ENCODE assay signal across 17 mouse cellular contexts in the genomic region with DNA sequence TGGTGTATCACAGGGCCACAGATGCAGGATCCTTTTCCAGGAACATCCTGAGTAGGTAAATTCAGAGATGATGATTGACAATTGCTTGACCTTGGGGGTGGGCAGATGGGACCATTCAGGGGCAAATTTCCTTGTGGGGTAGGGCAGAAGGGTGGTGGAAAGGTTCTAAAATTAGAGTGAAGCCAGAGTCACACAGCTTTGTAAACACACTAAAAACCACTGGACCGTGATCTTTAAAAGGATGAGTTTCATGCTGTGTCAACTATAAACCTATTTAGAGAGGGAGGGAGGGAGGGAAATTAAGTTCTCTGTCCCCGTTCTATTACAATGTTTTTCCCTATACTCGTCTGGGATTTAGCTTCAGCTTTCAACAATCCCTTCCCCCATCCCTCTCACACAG.
"Had no signal": no experiment of that assay in that cellular context is flagged by ENCODE, and none has a peak within 500 bp of the region (broad histone marks: within the 10 kb centered on the region; RNA-seq: fewer than 3 reads in every experiment).

No protein-coding gene starts in this region.

- H3K9me3 ChIP-seq: lung, embryonic 15.5 days; midbrain, embryonic 15.5 days; stomach, embryonic 15.5 days had no signal

- H3K27me3 ChIP-seq: lung, embryonic 15.5 days; midbrain, embryonic 15.5 days; neural tube, embryonic 12.5 days; stomach, embryonic 15.5 days had no signal

- ATAC-seq: lung, postnatal 0 days; midbrain, embryonic 13.5 days; midbrain, embryonic 15.5 days had no signal

- DNase-seq: lung, adult 2 months; lung, postnatal 14 days; lung, postnatal 36 days; right cerebral cortex, postnatal 14 days; thymus, adult 2 months; thymus, postnatal 25 days; thymus, postnatal 4 days had no signal

- H3K27ac ChIP-seq: lung, embryonic 15.5 days; macrophage; midbrain, embryonic 13.5 days; midbrain, embryonic 15.5 days; neural tube, embryonic 12.5 days; stomach, embryonic 15.5 days; stomach, postnatal 0 days had no signal

- H3K4me2 ChIP-seq: lung, embryonic 15.5 days; midbrain, embryonic 11.5 days; midbrain, embryonic 13.5 days; midbrain, embryonic 15.5 days; neural tube, embryonic 12.5 days; stomach, embryonic 15.5 days had no signal

- H3K4me3 ChIP-seq: lung, embryonic 15.5 days; megakaryocyte, embryonic 14.5 days; midbrain, embryonic 13.5 days; midbrain, embryonic 15.5 days; neural tube, embryonic 12.5 days; stomach, embryonic 15.5 days had no signal

- H3K9ac ChIP-seq: lung, embryonic 15.5 days; midbrain, embryonic 13.5 days; midbrain, embryonic 15.5 days; neural tube, embryonic 12.5 days; stomach, embryonic 15.5 days had no signal

- H3K36me3 ChIP-seq: lung, embryonic 15.5 days; midbrain, embryonic 13.5 days; midbrain, embryonic 15.5 days; neural tube, embryonic 12.5 days; stomach, embryonic 15.5 days had no signal

- H3K4me1 ChIP-seq: lung, embryonic 15.5 days; midbrain, embryonic 13.5 days; midbrain, embryonic 15.5 days; neural tube, embryonic 12.5 days; stomach, embryonic 15.5 days had no signal
